Mouse (Mus musculus): ENCODE data around the gene Map2. TPM values are rescaled to one million over a fixed set of nuclear protein-coding genes. Genes with fewer than 3 reads are reported as not detected.
A peak's percentile ranks its signal among the peaks of the same experiment; 100 is the strongest.

Gene Map2
- polyA plus RNA-seq, 1 experiment from 2014 or later, result 491 TPM

DNA sequence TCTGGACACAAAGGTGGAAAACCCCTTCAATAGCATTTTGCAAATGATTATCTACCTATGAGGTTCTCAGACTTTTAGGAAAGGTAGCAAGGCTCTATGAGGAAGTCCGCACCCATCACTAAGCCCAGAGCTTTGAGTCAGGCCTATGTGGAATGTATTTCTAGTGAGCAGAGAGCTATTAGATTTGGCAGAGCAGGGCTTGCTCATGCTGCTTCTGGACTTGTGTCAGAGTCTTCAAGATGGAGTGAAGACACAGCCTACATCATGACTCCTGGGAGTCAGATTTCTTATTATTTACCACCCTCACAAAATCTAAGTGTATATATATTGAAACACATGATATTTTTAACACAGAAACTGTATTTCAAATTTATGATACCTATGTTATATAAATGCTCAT lies 17.3 kb downstream of the Map2 start:
- no peak for ATAC-seq (ENCODE audit: low FRiP score, low TSS enrichment)
- Histone ChIP-seq H3K4me2 (ENCODE audit: low read length) (no peak overlapping the region), H3K9ac (replicated peaks; ENCODE audit: low read length) (no peak overlapping the region), H3K4me3 (replicated peaks; ENCODE audit: low read depth, low read length) (no peak overlapping the region), H3K9me3 (ENCODE audit: control insufficient read depth, low read length) (no peaks in the 10 kb centered on the region), H3K27ac (replicated peaks; ENCODE audit: low read depth, low read length) (no peak overlapping the region), H3K4me1 (ENCODE audit: control insufficient read depth, insufficient read depth, low read length) (peaks cover 4% of the 10 kb centered on the region), H3K36me3 (ENCODE audit: control insufficient read depth, insufficient read depth, low read length) (peaks cover 13% of the 10 kb centered on the region; the same call in 1 of the 2 replicates), H3K27me3 (ENCODE audit: control insufficient read depth, insufficient read depth, low read length) (no peaks in the 10 kb centered on the region)
- WGBS, result 96% methylated on average over 1 of the region's 1 CpGs
- no peak for DNase-seq

GRCm38 (mm10) chr1:66192891-66193290 lies 17.8 kb downstream of the Map2 start:
- ATAC-seq (ENCODE audit: low FRiP score, low TSS enrichment), result no peak
- DNase-seq, result no peak
- Histone ChIP-seq H3K27me3 (ENCODE audit: control insufficient read depth, insufficient read depth, low read length) (no peaks in the 10 kb centered on the region), H3K9ac (replicated peaks; ENCODE audit: low read length) (no peak overlapping the region), H3K27ac (replicated peaks; ENCODE audit: low read depth, low read length) (no peak overlapping the region), H3K4me2 (ENCODE audit: low read length) (no peak overlapping the region), H3K4me3 (replicated peaks; ENCODE audit: low read depth, low read length) (no peak overlapping the region), H3K4me1 (ENCODE audit: control insufficient read depth, insufficient read depth, low read length) (no peaks in the 10 kb centered on the region), H3K36me3 (ENCODE audit: control insufficient read depth, insufficient read depth, low read length) (peaks cover 13% of the 10 kb centered on the region; the same call in 1 of the 2 replicates), H3K9me3 (ENCODE audit: control insufficient read depth, low read length) (no peaks in the 10 kb centered on the region)
- WGBS, result 92% methylated on average over 2 of the region's 2 CpGs

- WGBS, result 54% methylated on average over 13 of the region's 13 CpGs
These were observed 20.1 kb downstream of the Map2 start for GRCm38 (mm10) chr1:66195040-66195726.

GRCm38 (mm10) chr1:66196240-66196639 lies 21.2 kb downstream of the Map2 start:
- Histone ChIP-seq H3K9ac (replicated peaks; ENCODE audit: low read length) (no peak overlapping the region), H3K4me3 (replicated peaks; ENCODE audit: low read depth, low read length) (no peak overlapping the region), H3K4me2 (ENCODE audit: low read length) (no peak overlapping the region), H3K9me3 (ENCODE audit: control insufficient read depth, low read length) (no peaks in the 10 kb centered on the region), H3K27me3 (ENCODE audit: control insufficient read depth, insufficient read depth, low read length) (no peaks in the 10 kb centered on the region), H3K27ac (replicated peaks; ENCODE audit: low read depth, low read length) (no peak overlapping the region), H3K36me3 (ENCODE audit: control insufficient read depth, insufficient read depth, low read length) (peaks cover 13% of the 10 kb centered on the region; the same call in 1 of the 2 replicates), H3K4me1 (ENCODE audit: control insufficient read depth, insufficient read depth, low read length) (no peaks in the 10 kb centered on the region)
- no peak for ATAC-seq (ENCODE audit: low FRiP score, low TSS enrichment)
- no peak for DNase-seq
- WGBS, result 95% methylated on average over 4 of the region's 4 CpGs

More at GRCm38 (mm10) chr1:66195040-66195726, 20.1 kb downstream of the Map2 start:
- Histone ChIP-seq H3K27me3 (ENCODE audit: control insufficient read depth, insufficient read depth, low read length) (no peaks in the 10 kb centered on the region), H3K9me3 (ENCODE audit: control insufficient read depth, low read length) (no peaks in the 10 kb centered on the region), H3K4me2 (ENCODE audit: low read length) (no peak overlapping the region), H3K4me3 (replicated peaks; ENCODE audit: low read depth, low read length) (no peak overlapping the region), H3K9ac (replicated peaks; ENCODE audit: low read length) (no peak overlapping the region), H3K27ac (replicated peaks; ENCODE audit: low read depth, low read length) (peak overlapping the region; percentile 50), H3K4me1 (ENCODE audit: control insufficient read depth, insufficient read depth, low read length) (no peaks in the 10 kb centered on the region), H3K36me3 (ENCODE audit: control insufficient read depth, insufficient read depth, low read length) (peaks cover 13% of the 10 kb centered on the region; the same call in 1 of the 2 replicates)
- DNase-seq (peak; percentile 32), ATAC-seq (ENCODE audit: low FRiP score, low TSS enrichment) (no peak)

DNA sequence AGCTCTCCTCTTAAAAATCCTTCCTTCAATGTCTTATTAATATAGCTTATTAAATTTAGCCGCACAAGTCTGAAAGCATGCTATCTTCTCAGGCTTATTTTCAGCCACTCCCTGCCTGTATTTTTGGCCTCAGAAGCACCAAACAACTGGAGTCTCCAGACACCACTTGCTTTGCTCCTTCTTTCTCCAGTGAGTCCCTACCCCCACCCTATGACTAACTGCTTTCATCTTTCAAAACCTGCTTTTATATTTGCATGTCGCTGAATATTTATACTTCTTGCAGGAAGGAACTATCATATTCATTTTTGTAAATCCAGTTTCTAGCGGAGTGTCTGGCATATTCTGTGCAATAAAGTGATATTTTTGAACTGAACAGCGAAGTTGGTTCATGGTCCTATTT lies 21.6 kb downstream of the Map2 start:
- WGBS, result 87% methylated on average over 4 of the region's 4 CpGs
- no peaks in the 10 kb centered on the region for H3K9me3 ChIP-seq (ENCODE audit: control insufficient read depth, low read length)
- no peak for ATAC-seq (ENCODE audit: low FRiP score, low TSS enrichment)
- no peaks in the 10 kb centered on the region for H3K4me1 ChIP-seq (ENCODE audit: control insufficient read depth, insufficient read depth, low read length)
- no peak overlapping the region for H3K4me3 ChIP-seq (replicated peaks; ENCODE audit: low read depth, low read length)
- no peak overlapping the region for H3K9ac ChIP-seq (replicated peaks; ENCODE audit: low read length)
- no peak overlapping the region for H3K27ac ChIP-seq (replicated peaks; ENCODE audit: low read depth, low read length)
- no peak overlapping the region for H3K4me2 ChIP-seq (ENCODE audit: low read length)
- H3K27me3 ChIP-seq (ENCODE audit: control insufficient read depth, insufficient read depth, low read length), result no peaks in the 10 kb centered on the region
- DNase-seq, result no peak
- peaks cover 13% of the 10 kb centered on the region; the same call in 1 of the 2 replicates for H3K36me3 ChIP-seq (ENCODE audit: control insufficient read depth, insufficient read depth, low read length)

- Histone ChIP-seq H3K9ac (replicated peaks; ENCODE audit: low read length) (no peak overlapping the region), H3K4me2 (ENCODE audit: low read length) (no peak overlapping the region), H3K27ac (replicated peaks; ENCODE audit: low read depth, low read length) (no peak overlapping the region), H3K27me3 (ENCODE audit: control insufficient read depth, insufficient read depth, low read length) (no peaks in the 10 kb centered on the region), H3K4me1 (ENCODE audit: control insufficient read depth, insufficient read depth, low read length) (peaks cover 3% of the 10 kb centered on the region; the same call in 1 of the 2 replicates), H3K9me3 (ENCODE audit: control insufficient read depth, low read length) (no peaks in the 10 kb centered on the region), H3K4me3 (replicated peaks; ENCODE audit: low read depth, low read length) (no peak overlapping the region), H3K36me3 (ENCODE audit: control insufficient read depth, insufficient read depth, low read length) (no peaks in the 10 kb centered on the region)
- 93% methylated on average over 2 of the region's 2 CpGs for WGBS
- ATAC-seq (ENCODE audit: low FRiP score, low TSS enrichment), result no peak
- no peak for DNase-seq
These were observed 30.4 kb downstream of the Map2 start for GRCm38 (mm10) chr1:66205517-66205916.

GRCm38 (mm10) chr1:66206904-66207303 lies 31.8 kb downstream of the Map2 start:
- 61% methylated on average over 3 of the region's 3 CpGs for WGBS
- H3K36me3 ChIP-seq (ENCODE audit: control insufficient read depth, insufficient read depth, low read length), result no peaks in the 10 kb centered on the region
- ATAC-seq (ENCODE audit: low FRiP score, low TSS enrichment) (no peak), DNase-seq (no peak)
- H3K27me3 ChIP-seq (ENCODE audit: control insufficient read depth, insufficient read depth, low read length), result no peaks in the 10 kb centered on the region
- no peak overlapping the region for H3K4me3 ChIP-seq (replicated peaks; ENCODE audit: low read depth, low read length)
- no peak overlapping the region for H3K9ac ChIP-seq (replicated peaks; ENCODE audit: low read length)
- H3K4me2 ChIP-seq (ENCODE audit: low read length), result no peak overlapping the region
- peaks cover 3% of the 10 kb centered on the region; the same call in 1 of the 2 replicates for H3K4me1 ChIP-seq (ENCODE audit: control insufficient read depth, insufficient read depth, low read length)
- H3K9me3 ChIP-seq (ENCODE audit: control insufficient read depth, low read length), result no peaks in the 10 kb centered on the region
- no peak overlapping the region for H3K27ac ChIP-seq (replicated peaks; ENCODE audit: low read depth, low read length)

DNA sequence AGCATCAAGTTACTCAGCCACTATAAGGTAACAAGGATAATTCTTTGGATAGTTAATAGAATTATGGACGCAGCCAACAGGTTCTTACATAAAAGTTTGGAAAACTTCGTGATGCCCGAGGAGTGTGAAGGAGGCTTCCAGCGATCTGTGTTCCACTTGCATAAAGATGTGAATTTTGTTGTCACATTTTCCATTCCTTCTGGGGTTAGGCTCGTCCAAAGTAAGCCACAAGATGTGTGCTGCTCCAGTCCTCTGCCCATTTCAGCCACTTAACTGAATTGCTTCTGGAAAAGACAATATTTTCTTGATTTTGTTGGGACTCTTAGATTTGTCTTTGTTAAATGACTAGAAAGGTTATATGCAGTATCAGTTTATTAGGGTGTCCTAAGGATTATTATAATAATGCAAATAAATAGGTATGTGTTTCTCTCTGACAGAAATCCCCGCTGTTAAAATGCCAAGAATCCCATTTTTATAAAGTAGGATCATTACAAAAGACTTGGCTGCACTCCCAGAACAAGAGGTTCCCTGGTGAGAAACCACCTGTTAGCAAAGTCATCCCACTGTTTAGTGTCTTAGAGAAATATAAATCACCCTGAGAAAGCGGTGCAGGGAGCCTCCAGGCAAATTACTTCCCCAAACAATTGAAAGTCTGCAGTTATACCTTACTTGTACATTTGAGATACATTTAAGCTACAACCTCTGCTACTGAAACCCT lies 36.2 kb downstream of the Map2 start:
- H3K27me3 ChIP-seq (ENCODE audit: control insufficient read depth, insufficient read depth, low read length), result no peaks in the 10 kb centered on the region
- no peaks in the 10 kb centered on the region for H3K9me3 ChIP-seq (ENCODE audit: control insufficient read depth, low read length)
- no peaks in the 10 kb centered on the region for H3K36me3 ChIP-seq (ENCODE audit: control insufficient read depth, insufficient read depth, low read length)
- no peak for ATAC-seq (ENCODE audit: low FRiP score, low TSS enrichment)
- DNase-seq, result peak; percentile 53
- H3K9ac ChIP-seq (replicated peaks; ENCODE audit: low read length), result no peak overlapping the region
- H3K4me1 ChIP-seq (ENCODE audit: control insufficient read depth, insufficient read depth, low read length), result peaks cover 7% of the 10 kb centered on the region; the same call in 1 of the 2 replicates
- H3K27ac ChIP-seq (replicated peaks; ENCODE audit: low read depth, low read length), result no peak overlapping the region
- 72% methylated on average over 7 of the region's 7 CpGs for WGBS
- H3K4me3 ChIP-seq (replicated peaks; ENCODE audit: low read depth, low read length), result no peak overlapping the region
- no peak overlapping the region for H3K4me2 ChIP-seq (ENCODE audit: low read length)

Data from midbrain, embryonic 14.5 days (tissue).